Comparison of ENCODE assay signal across 25 mouse cellular contexts in genomic region chr2:144112666-144113065, GRCm38 (mm10).
DNase-seq lines count a peak whose midpoint lies in the region; ATAC-seq lines count a peak whose summit lies in the region.
"Had no signal": no experiment of that assay in that cellular context is flagged by ENCODE, and none has a peak within 500 bp of the region (broad histone marks: within the 10 kb centered on the region; RNA-seq: fewer than 3 reads in every experiment).

No protein-coding gene starts in this region.

- 92% methylated on average over 5 of the region's 5 CpGs for WGBS in midbrain, embryonic 11.5 days
- 86% methylated on average over 5 of the region's 5 CpGs for WGBS in embryonic facial prominence, embryonic 10.5 days

- no peaks in the 10 kb centered on the region for H3K27me3 ChIP-seq in splenic B cell, adult 2 months (ENCODE audit: control insufficient read depth, insufficient read depth, low read length, poor library complexity, severe bottlenecking)
- no peaks in the 10 kb centered on the region for H3K27me3 ChIP-seq in midbrain, embryonic 11.5 days (ENCODE audit: control insufficient read depth, insufficient read depth, low read length)
- H3K27me3 ChIP-seq in embryonic facial prominence, embryonic 10.5 days (replicated peaks; ENCODE audit: low read depth, poor library complexity, severe bottlenecking) = no peaks in the 10 kb centered on the region
- H3K27me3 ChIP-seq: embryonic facial prominence, embryonic 12.5 days; forebrain, embryonic 12.5 days; hindbrain, embryonic 12.5 days had no signal

- no peaks in the 10 kb centered on the region for H3K36me3 ChIP-seq in splenic B cell, adult 2 months (ENCODE audit: control insufficient read depth, insufficient read depth, low read length, poor library complexity, severe bottlenecking)
- H3K36me3 ChIP-seq in midbrain, embryonic 11.5 days (ENCODE audit: control insufficient read depth, insufficient read depth, low read length) = no peaks in the 10 kb centered on the region
- H3K36me3 ChIP-seq in embryonic facial prominence, embryonic 10.5 days (replicated peaks) = no peaks in the 10 kb centered on the region
- H3K36me3 ChIP-seq: embryonic facial prominence, embryonic 12.5 days; forebrain, embryonic 12.5 days; heart, embryonic 13.5 days; hindbrain, embryonic 12.5 days had no signal

- peaks cover 2% of the 10 kb centered on the region; the same call in 1 of the 2 replicates for H3K4me1 ChIP-seq in midbrain, embryonic 11.5 days (ENCODE audit: control insufficient read depth, insufficient read depth, low read length)
- H3K4me1 ChIP-seq in embryonic facial prominence, embryonic 10.5 days = 0 out of 2 replicates have a peak, but pooled peaks cover 14% of the 10 kb centered on the region
- H3K4me1 ChIP-seq: hindbrain, embryonic 12.5 days had no signal

- H3K9me3 ChIP-seq in midbrain, embryonic 11.5 days (ENCODE audit: control insufficient read depth, low read length) = no peaks in the 10 kb centered on the region
- no peaks in the 10 kb centered on the region for H3K9me3 ChIP-seq in embryonic facial prominence, embryonic 10.5 days
- H3K9me3 ChIP-seq: embryonic facial prominence, embryonic 12.5 days; forebrain, embryonic 12.5 days; heart, embryonic 13.5 days; hindbrain, embryonic 12.5 days had no signal

- ATAC-seq in megakaryocyte, adult 5-6 weeks (ENCODE audit: poor library complexity, severe bottlenecking) = peak; percentile 73
- no peak for ATAC-seq in midbrain, embryonic 11.5 days (ENCODE audit: low FRiP score)
- ATAC-seq: forebrain, embryonic 16.5 days; hindbrain, embryonic 16.5 days; inflammation-experienced regulatory T-cells, adult 6 months had no signal

- H3K9ac ChIP-seq in midbrain, embryonic 11.5 days (ENCODE audit: low read length) = no peak overlapping the region
- H3K9ac ChIP-seq: embryonic facial prominence, embryonic 12.5 days; forebrain, embryonic 12.5 days; heart, embryonic 13.5 days; hindbrain, embryonic 12.5 days had no signal

- H3K4me2 ChIP-seq in midbrain, embryonic 11.5 days = no peak overlapping the region
- H3K4me2 ChIP-seq: embryonic facial prominence, embryonic 12.5 days; forebrain, embryonic 12.5 days; heart, embryonic 13.5 days; hindbrain, embryonic 12.5 days had no signal

- H3K27ac ChIP-seq in midbrain, embryonic 11.5 days (ENCODE audit: low read depth, low read length) = no peak overlapping the region
- H3K27ac ChIP-seq in embryonic facial prominence, embryonic 10.5 days (replicated peaks) = no peak overlapping the region
- H3K27ac ChIP-seq: embryonic facial prominence, embryonic 12.5 days; forebrain, embryonic 12.5 days; gastrocnemius, adult 2 months; heart, embryonic 13.5 days; hindbrain, embryonic 12.5 days had no signal

- peak; percentile 62 to 66 for DNase-seq in spleen, postnatal 36 days (ENCODE audit: low spot score in 2 of 2)
- DNase-seq in spleen, postnatal 4 days (ENCODE audit: low spot score in 2 of 2) = no peak
- peak; percentile 23 for DNase-seq in c-Kit-positive CD71-negative TER-119-negative erythroid progenitor cells, embryonic 14.5 days (ENCODE audit: low read depth)
- DNase-seq in splenic B cell, adult 2 months (ENCODE audit: low read depth, low spot score) = peak; percentile 82
- no peak for DNase-seq in midbrain, embryonic 11.5 days (ENCODE audit: low spot score, missing footprints)
- DNase-seq in embryonic facial prominence, embryonic 10.5 days (ENCODE audit: low spot score) = no peak
- DNase-seq in adrenal gland, postnatal 25 days = no peak
- DNase-seq: adrenal gland, adult 8-10 months; cerebellum, adult 11-12 months; cerebellum, adult 9-11 months; cerebellum, postnatal 36 days; embryo, embryonic 11 days; gastrocnemius, adult 2 months; gastrocnemius, postnatal 25 days; heart, adult 11 months; heart, postnatal 36 days; kidney, adult 11 months had no signal

- H3K4me3 ChIP-seq in midbrain, embryonic 11.5 days (ENCODE audit: low read depth, low read length) = no peak overlapping the region
- H3K4me3 ChIP-seq in embryonic facial prominence, embryonic 10.5 days = no peak overlapping the region
- H3K4me3 ChIP-seq: embryonic facial prominence, embryonic 12.5 days; forebrain, embryonic 12.5 days; gastrocnemius, adult 2 months; heart, embryonic 13.5 days; hindbrain, embryonic 12.5 days had no signal

Comparison
In these comparisons a context has a peak if more than half of its experiments do, and no peak if none do; other contexts are left out.
1. DNase-seq: peak in spleen, postnatal 36 days (2 of 2), c-Kit-positive CD71-negative TER-119-negative erythroid progenitor cells, embryonic 14.5 days (single experiment) and splenic B cell, adult 2 months (single experiment); none in spleen, postnatal 4 days (0 of 2), midbrain, embryonic 11.5 days (single experiment), embryonic facial prominence, embryonic 10.5 days (single experiment) and adrenal gland, postnatal 25 days (single experiment).